Mouse (Mus musculus) Muller cell, postnatal 12 days (primary cell): ENCODE results near the gene Pfn3.

Experiments
- DNase-seq: peaks from one replicate; pipeline ENCODE4 v3.0.0-alpha.2; 2015; ENCODE audit errors: inconsistent ontology term

Pfn3 gene

GRCm38 (mm10) chr13:55398088-55398487 is 16.9 kb downstream of the Pfn3 start, which contains the start of gene Slc34a1:
TSS of gene Slc34a1 (plus strand) at chr13:55398187.
- no peak for DNase-seq

GRCm38 (mm10) chr13:55392933-55393332 is 22.1 kb downstream of the Pfn3 start:
- no peak for DNase-seq

- DNase-seq = no peak
These were observed 23.4 kb downstream of the Pfn3 start for GRCm38 (mm10) chr13:55391626-55392029.

- DNase-seq = no peak
These were observed 24.4 kb downstream of the Pfn3 start for GRCm38 (mm10) chr13:55390644-55391043.

GRCm38 (mm10) chr13:55381790-55382189 is 33.2 kb downstream of the Pfn3 start:
- DNase-seq = no peak

GRCm38 (mm10) chr13:55378907-55379580 is 36.0 kb downstream of the Pfn3 start:
- no peak for DNase-seq

- no peak for DNase-seq
These were observed 39.2 kb downstream of the Pfn3 start for GRCm38 (mm10) chr13:55375877-55376276.

GRCm38 (mm10) chr13:55374206-55374924 is 40.7 kb downstream of the Pfn3 start:
- no peak for DNase-seq

- no peak for DNase-seq
These were observed 43.3 kb downstream of the Pfn3 start for GRCm38 (mm10) chr13:55371740-55372139.

GRCm38 (mm10) chr13:55371007-55371681 is 43.9 kb downstream of the Pfn3 start:
- peak; percentile 87 for DNase-seq

- DNase-seq = no peak
These were observed 44.8 kb downstream of the Pfn3 start for GRCm38 (mm10) chr13:55370234-55370633.

- DNase-seq = no peak
These were observed 45.4 kb downstream of the Pfn3 start, which contains the start of gene Rgs14 for GRCm38 (mm10) chr13:55369531-55370114. TSS of gene Rgs14 (plus strand) at chr13:55369732.

GRCm38 (mm10) chr13:55368401-55368800 is 46.6 kb downstream of the Pfn3 start:
- DNase-seq = no peak
